Mouse (Mus musculus) intestine, postnatal 0 days (tissue): ENCODE measurements at regions not wholly inside any gene's neighbourhood (a gene's known extent, or its start where the extent isn't known, plus 50 kb on each side); places are given as distances from the start of the nearest gene placed in this dataset.

Experiments used
- ATAC-seq: fragments of 200-750 bp; cut with Nextera tagmentation; 2 replicates; pipeline ENCODE4 v1.8.0; 2017; ENCODE audit warnings: mild to moderate bottlenecking, moderate TSS enrichment, moderate library complexity
- H3K27ac ChIP-seq: fragments of 300-500 bp; sonication (generic); 2 replicates; pipeline ENCODE4 v1.5.1; 2014; ENCODE audit warnings: mild to moderate bottlenecking, low read depth, low read length, moderate library complexity
- H3K27me3 ChIP-seq: fragments of 300-500 bp; sonication (generic); replicated peaks from 2 replicates; pipeline ENCODE4 v1.6.1; 2014; ENCODE audit warnings: low read length, mixed read lengths; ENCODE audit not compliant: control insufficient read depth, insufficient read depth
- H3K36me3 ChIP-seq: fragments of 300-500 bp; sonication (generic); 2 replicates; pipeline ENCODE4 v1.6.1; 2014; ENCODE audit warnings: mild to moderate bottlenecking, moderate library complexity; ENCODE audit not compliant: control insufficient read depth, insufficient read depth
- H3K4me1 ChIP-seq: fragments of 300-500 bp; sonication (generic); replicated peaks from 2 replicates; pipeline ENCODE4 v1.6.1; 2014; ENCODE audit warnings: antibody characterized with exemption, low read length, mixed read lengths; ENCODE audit not compliant: control insufficient read depth, insufficient read depth
- H3K4me2 ChIP-seq: fragments of 300-500 bp; sonication (generic); replicated peaks from 2 replicates; pipeline ENCODE4 v1.6.1; 2014; ENCODE audit warnings: low read depth, mild to moderate bottlenecking, moderate library complexity
- H3K4me3 ChIP-seq: fragments of 300-500 bp; sonication (generic); 2 replicates; pipeline ENCODE4 v1.5.1; 2014; ENCODE audit warnings: low read depth, low read length
- H3K9ac ChIP-seq: fragments of 300-500 bp; sonication (generic); 2 replicates; pipeline ENCODE4 v1.6.1; 2014; ENCODE audit warnings: mild to moderate bottlenecking, low read depth, low read length
- H3K9me3 ChIP-seq: fragments of 300-500 bp; sonication (generic); 2 replicates; pipeline ENCODE4 v1.6.1; 2016; ENCODE audit warnings: mixed run types; ENCODE audit not compliant: control insufficient read depth
- CTCF ChIP-seq: sonication (generic); IDR thresholded peaks from 2 replicates; pipeline ENCODE4 v1.5.1; 2016; ENCODE audit warnings: low read depth, mild to moderate bottlenecking, control low read depth, antibody characterized with exemption, moderate library complexity
- WGBS: fragments of 180-500 bp; shearing (Covaris S2); extraction: QIAGEN DNeasy Blood & Tissue Kit; methylation state at CpG from one replicate; pipeline ENCODE4 v1.1.7; 2014; 5-methylcytosine and 5-hydroxymethylcytosine counted together

DNA sequence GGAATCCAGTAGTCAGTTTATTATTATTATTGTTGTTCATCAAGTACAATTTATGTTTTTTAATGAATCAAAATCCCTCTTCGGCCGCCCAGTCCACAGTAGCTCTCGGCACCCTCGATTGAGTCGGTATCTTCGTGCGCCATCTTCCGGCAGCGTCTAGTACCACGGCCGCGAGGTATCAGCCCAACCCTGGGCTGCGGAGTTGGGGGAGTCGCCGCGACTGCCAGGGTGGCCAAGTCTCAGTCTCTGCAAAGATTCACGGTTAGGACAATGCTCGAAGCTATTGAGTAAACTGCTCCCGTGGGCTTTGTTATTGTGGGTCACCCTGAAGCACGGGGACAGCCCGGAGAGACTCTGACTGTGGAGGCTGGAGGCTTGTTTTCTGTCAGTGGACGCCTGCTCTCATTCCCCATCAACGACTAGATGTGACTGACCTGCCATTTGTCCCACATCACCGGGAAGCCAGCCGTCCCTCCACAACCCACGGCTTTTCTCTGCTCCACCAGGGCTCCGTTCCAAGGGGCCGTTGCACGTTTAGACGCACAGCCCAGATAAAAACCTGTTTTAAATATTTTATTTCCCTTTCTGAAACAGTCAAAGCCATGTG lies 789.1 kb upstream of the Car8 start:
- Histone ChIP-seq H3K9me3 (no peaks in the 10 kb centered on the region), H3K4me3 (peak overlapping the region; percentile 39), H3K4me1 (peaks cover 12% of the 10 kb centered on the region; the same call in 1 of the 2 replicates), H3K27ac (no peak overlapping the region), H3K36me3 (no peaks in the 10 kb centered on the region), H3K9ac (peak overlapping the region; percentile 32; the same call in 1 of the 2 replicates), H3K27me3 (no peaks in the 10 kb centered on the region), H3K4me2 (peak overlapping the region; percentile 75)
- under 1% methylated on average over 30 of the region's 30 CpGs for WGBS
- ATAC-seq = peak; percentile 80
- TF ChIP-seq CTCF = peak; percentile 89

DNA sequence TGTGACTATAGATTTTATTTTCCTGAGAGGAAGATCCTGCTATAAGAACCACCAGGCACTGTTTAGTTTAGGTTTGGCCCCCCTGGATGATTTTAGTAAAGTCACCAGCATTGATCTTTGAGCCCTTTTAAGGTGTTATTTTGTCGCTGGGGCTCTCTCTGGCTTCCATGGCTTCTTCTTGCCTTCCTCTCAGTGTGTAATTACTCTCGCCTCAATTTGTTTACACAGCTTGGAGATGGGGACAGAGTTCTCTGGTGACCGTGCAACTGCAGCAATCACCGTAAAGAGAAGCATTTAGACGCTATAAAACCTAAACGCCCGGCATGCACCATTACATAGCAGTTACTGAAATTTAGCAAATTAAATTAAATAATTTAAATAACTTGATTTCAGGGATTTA lies 788.5 kb upstream of the Car8 start:
- no peak for TF ChIP-seq CTCF
- no peaks in the 10 kb centered on the region for H3K36me3 ChIP-seq
- peak overlapping the region; percentile 75 for H3K4me2 ChIP-seq
- no peaks in the 10 kb centered on the region for H3K9me3 ChIP-seq
- ATAC-seq = peak; percentile 61; the same call in 1 of the 2 replicates
- WGBS = 6% methylated on average over 7 of the region's 7 CpGs
- peak overlapping the region; percentile 39; the same call in 1 of the 2 replicates for H3K4me3 ChIP-seq
- H3K27me3 ChIP-seq = no peaks in the 10 kb centered on the region
- no peak overlapping the region for H3K9ac ChIP-seq
- H3K27ac ChIP-seq = no peak overlapping the region
- H3K4me1 ChIP-seq = peaks cover 12% of the 10 kb centered on the region; the same call in 1 of the 2 replicates

GRCm38 (mm10) chr4:9026841-9027240 lies 788.0 kb upstream of the Car8 start:
- Histone ChIP-seq H3K9ac (no peak overlapping the region), H3K9me3 (no peaks in the 10 kb centered on the region), H3K36me3 (no peaks in the 10 kb centered on the region), H3K4me3 (no peak overlapping the region), H3K4me1 (peaks cover 12% of the 10 kb centered on the region; the same call in 1 of the 2 replicates), H3K27ac (no peak overlapping the region), H3K27me3 (no peaks in the 10 kb centered on the region), H3K4me2 (peak overlapping the region; percentile 75; the same call in 1 of the 2 replicates)
- no peak for TF ChIP-seq CTCF
- ATAC-seq = no peak
- 69% methylated on average over 16 of the region's 16 CpGs for WGBS

DNA sequence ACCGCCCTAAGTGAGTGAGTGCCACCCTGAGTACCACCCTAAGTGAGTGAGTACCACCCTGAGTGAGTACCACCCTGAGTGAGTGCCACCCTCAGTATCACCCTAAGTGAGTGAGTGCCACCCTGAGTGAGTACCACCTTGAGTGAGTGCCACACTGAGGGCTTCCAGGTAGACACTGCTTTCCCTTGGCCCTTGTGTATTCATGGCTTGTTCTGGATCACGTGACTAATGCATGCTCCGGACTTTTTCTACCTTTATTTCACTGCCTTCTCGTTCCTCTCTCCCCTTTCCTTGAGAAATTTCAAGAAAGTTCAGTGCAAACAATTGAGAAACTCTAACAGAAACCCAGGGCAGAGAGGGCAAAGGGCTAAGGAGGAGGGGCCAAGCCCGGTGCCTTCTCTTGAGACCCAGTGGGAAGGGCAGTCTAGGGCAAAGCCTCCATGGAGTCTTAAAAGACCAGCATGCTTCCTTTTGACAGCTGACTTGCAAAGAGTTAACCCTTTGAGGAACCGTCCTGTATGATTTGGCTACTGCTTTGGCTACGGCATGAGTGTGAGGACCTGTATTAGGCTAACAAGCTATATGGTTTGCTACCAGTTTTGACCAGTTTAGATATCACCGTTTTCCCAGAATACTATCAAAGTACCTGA lies 787.1 kb upstream of the Car8 start:
- no peak for TF ChIP-seq CTCF
- Histone ChIP-seq H3K27ac (peak overlapping the region; percentile 54; the same call in 1 of the 2 replicates), H3K9ac (no peak overlapping the region), H3K4me2 (peak overlapping the region; percentile 24; the same call in 1 of the 2 replicates), H3K36me3 (no peaks in the 10 kb centered on the region), H3K4me3 (no peak overlapping the region), H3K27me3 (no peaks in the 10 kb centered on the region), H3K9me3 (no peaks in the 10 kb centered on the region), H3K4me1 (peaks cover 12% of the 10 kb centered on the region; the same call in 1 of the 2 replicates)
- ATAC-seq = peak; percentile 81
- WGBS = 56% methylated on average over 8 of the region's 8 CpGs

GRCm38 (mm10) chr4:9024216-9024925 lies 785.5 kb upstream of the Car8 start:
- no peak for TF ChIP-seq CTCF

More at GRCm38 (mm10) chr4:9024216-9024925, 785.5 kb upstream of the Car8 start:
- Histone ChIP-seq H3K9me3 (no peaks in the 10 kb centered on the region), H3K4me2 (no peak overlapping the region), H3K36me3 (no peaks in the 10 kb centered on the region), H3K4me3 (no peak overlapping the region), H3K27me3 (no peaks in the 10 kb centered on the region), H3K9ac (no peak overlapping the region), H3K27ac (no peak overlapping the region), H3K4me1 (peaks cover 12% of the 10 kb centered on the region; the same call in 1 of the 2 replicates)
- ATAC-seq = no peak
- 71% methylated on average over 6 of the region's 6 CpGs for WGBS
